Comparison of ENCODE assay signal across 9 mouse cellular contexts in the genomic region with DNA sequence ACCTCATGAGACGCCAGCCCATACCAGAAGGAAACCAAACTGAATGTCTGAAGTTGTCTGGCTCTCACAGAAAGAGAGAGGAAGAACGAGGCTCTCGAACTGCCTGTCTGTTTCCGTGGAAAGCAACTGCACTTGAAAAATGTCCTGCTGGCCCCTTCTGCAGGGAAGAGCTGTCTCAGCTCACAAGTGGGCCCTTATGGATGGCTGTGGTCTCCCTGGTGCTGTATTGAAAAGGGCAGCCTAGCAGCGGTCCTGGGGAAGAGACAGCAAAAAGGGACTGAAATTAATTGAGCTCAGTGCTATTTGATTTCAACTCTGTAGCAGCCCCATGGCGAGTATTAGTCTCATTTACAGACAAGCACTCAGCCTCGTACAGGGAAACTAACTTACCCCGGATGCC.
"Had no signal": no experiment of that assay in that cellular context is flagged by ENCODE, and none has a peak within 500 bp of the region (broad histone marks: within the 10 kb centered on the region; RNA-seq: fewer than 3 reads in every experiment).

No protein-coding gene starts in this region.

- DNase-seq: kidney, postnatal 14 days; left cerebral cortex, postnatal 4 days; lung, adult 18-20 months; midbrain, embryonic 14.5 days; thymus, postnatal 14 days had no signal

- H3K4me2 ChIP-seq: limb, embryonic 13.5 days had no signal

- H3K27ac ChIP-seq: limb, embryonic 13.5 days; liver, embryonic 14.5 days; stomach, postnatal 0 days had no signal

- H3K36me3 ChIP-seq: limb, embryonic 13.5 days had no signal

- H3K4me3 ChIP-seq: limb, embryonic 13.5 days; myocyte had no signal

- H3K9ac ChIP-seq: limb, embryonic 13.5 days; liver, embryonic 14.5 days had no signal

- H3K9me3 ChIP-seq: limb, embryonic 13.5 days had no signal
